Mouse (Mus musculus): ENCODE results near the gene Slc9a4. TPM values are rescaled to one million over a fixed set of nuclear protein-coding genes. Genes with fewer than 3 reads are reported as not detected.
"Not testable (repeated sequence)": the region's sequence is repeated elsewhere in the genome, so short reads cannot be mapped to it uniquely, and the experiment has no call there.

Slc9a4 gene
- total and polyA plus RNA-seq, 3 experiments = 0.05 to 0.18 TPM; not detected in 1

GRCm38 (mm10) chr1:40569374-40569773 lies 10.5 kb upstream of the Slc9a4 start:
- no peak overlapping the region for H3K4me3 ChIP-seq
- no peak overlapping the region for H3K9ac ChIP-seq (ENCODE audit: low read depth, low read length)
- no peaks in the 10 kb centered on the region for H3K36me3 ChIP-seq (ENCODE audit: control insufficient read depth, insufficient read depth, low read length)
- no peaks in the 10 kb centered on the region for H3K27me3 ChIP-seq (ENCODE audit: control insufficient read depth, insufficient read depth, low read length)
- intact Hi-C loops (cut with DNase I) = no loop called here
- H3K79me2 ChIP-seq (replicated peaks; ENCODE audit: control insufficient read depth, insufficient read depth, low read length) = no peaks in the 10 kb centered on the region
- H3K27ac ChIP-seq = no peak overlapping the region
- no peaks in the 10 kb centered on the region for H3K4me1 ChIP-seq (ENCODE audit: control insufficient read depth, insufficient read depth, low read length)
- TF ChIP-seq POLR2A (IDR thresholded peaks at IDR 0.05; ENCODE audit: insufficient read depth, low read depth, low read length) (no peak), CTCF (IDR thresholded peaks at IDR 0.05) (no peak), EP300 (IDR thresholded peaks at IDR 0.05; ENCODE audit: insufficient read depth, low read depth, low read length) (no peak)
- 46% methylated on average over 4 of the region's 4 CpGs for WGBS
- DNase-seq = no peak

DNA sequence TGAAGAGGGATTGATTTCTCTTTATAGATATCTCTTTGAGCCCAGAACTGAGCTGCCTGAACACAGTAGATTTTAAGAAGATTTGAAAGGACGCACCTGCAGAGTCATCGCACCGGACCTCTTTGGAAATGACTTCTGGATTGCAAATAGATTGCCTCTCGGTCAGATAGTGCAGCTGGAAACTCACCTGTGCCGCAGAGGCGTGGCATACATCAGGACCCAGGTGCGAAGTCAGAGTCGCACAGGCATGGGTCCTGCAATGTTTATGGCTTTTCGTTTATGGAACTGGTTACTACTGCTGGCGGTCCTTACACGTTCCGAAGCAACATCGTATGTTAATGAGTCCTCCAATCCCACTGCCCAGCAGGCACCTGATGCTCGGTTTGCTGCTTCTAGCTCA lies 388 bp downstream of the Slc9a4 start:
- H3K9ac ChIP-seq (ENCODE audit: low read depth, low read length) = no peak overlapping the region
- intact Hi-C loops (cut with DNase I) = no loop called here
- 69% methylated on average over 14 of the region's 14 CpGs for WGBS
- no peaks in the 10 kb centered on the region for H3K36me3 ChIP-seq (ENCODE audit: control insufficient read depth, insufficient read depth, low read length)
- no peak overlapping the region for H3K4me3 ChIP-seq
- H3K27ac ChIP-seq = no peak overlapping the region
- no peak for TF ChIP-seq EP300 (IDR thresholded peaks at IDR 0.05; ENCODE audit: insufficient read depth, low read depth, low read length)
- H3K4me1 ChIP-seq (ENCODE audit: control insufficient read depth, insufficient read depth, low read length) = no peaks in the 10 kb centered on the region
- H3K27me3 ChIP-seq (ENCODE audit: control insufficient read depth, insufficient read depth, low read length) = no peaks in the 10 kb centered on the region
- DNase-seq = no peak
- no peaks in the 10 kb centered on the region for H3K79me2 ChIP-seq (replicated peaks; ENCODE audit: control insufficient read depth, insufficient read depth, low read length)

DNA sequence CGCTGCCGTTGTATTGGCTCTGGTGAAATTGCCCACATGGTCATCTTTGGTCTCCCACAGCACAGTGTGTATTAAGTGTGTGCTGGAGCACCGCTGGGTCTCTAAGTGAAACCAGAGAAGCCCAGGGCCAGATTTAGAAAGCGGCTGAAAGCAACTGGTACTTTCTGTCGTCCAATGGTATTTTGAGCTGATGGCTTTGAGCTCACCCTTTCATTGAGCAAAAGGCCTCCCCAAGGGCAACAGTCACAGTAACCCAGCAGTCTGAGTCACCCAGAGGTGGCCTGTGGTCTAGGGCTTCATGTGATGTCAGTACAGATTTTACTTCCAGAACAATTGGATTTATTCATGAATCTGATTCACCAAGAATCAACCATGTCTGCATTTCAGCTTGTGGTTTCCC lies 6.9 kb downstream of the Slc9a4 start:
- no peak overlapping the region for H3K4me3 ChIP-seq
- H3K79me2 ChIP-seq (replicated peaks; ENCODE audit: control insufficient read depth, insufficient read depth, low read length) = no peaks in the 10 kb centered on the region
- 68% methylated on average over 5 of the region's 5 CpGs for WGBS
- DNase-seq = no peak
- intact Hi-C loops (cut with DNase I) = loop anchor here (5.0 kb wide), 1 partner anchor 181 kb away; no protein-coding TSS in a partner anchor
- no peaks in the 10 kb centered on the region for H3K36me3 ChIP-seq (ENCODE audit: control insufficient read depth, insufficient read depth, low read length)
- H3K27me3 ChIP-seq (ENCODE audit: control insufficient read depth, insufficient read depth, low read length) = no peaks in the 10 kb centered on the region
- H3K4me1 ChIP-seq (ENCODE audit: control insufficient read depth, insufficient read depth, low read length) = no peaks in the 10 kb centered on the region; the same call in 1 of the 2 replicates
- H3K27ac ChIP-seq = no peak overlapping the region
- TF ChIP-seq POLR2A (IDR thresholded peaks at IDR 0.05; ENCODE audit: insufficient read depth, low read depth, low read length) (no peak), CTCF (IDR thresholded peaks at IDR 0.05) (no peak), EP300 (IDR thresholded peaks at IDR 0.05; ENCODE audit: insufficient read depth, low read depth, low read length) (no peak)
- no peak overlapping the region for H3K9ac ChIP-seq (ENCODE audit: low read depth, low read length)

DNA sequence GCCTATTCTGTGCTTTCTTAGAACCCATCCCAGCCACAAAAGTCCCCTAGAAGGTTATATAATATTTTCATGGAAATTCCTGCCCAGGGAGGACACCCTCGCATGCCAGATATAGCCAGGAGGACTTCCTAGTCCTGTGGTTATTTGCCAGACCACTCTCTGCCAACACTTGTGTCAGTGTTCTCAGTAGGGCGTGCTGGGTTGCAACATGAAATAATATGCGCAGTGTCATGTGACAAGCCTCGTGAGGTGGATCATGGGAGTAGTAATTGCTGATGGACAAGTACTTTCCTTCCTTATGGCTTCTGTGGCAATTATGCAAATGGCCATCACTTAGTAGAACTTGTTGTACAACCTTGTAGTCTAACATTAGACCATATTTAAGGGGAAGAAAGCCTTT lies 11.1 kb downstream of the Slc9a4 start:
- DNase-seq = no peak
- no peaks in the 10 kb centered on the region for H3K27me3 ChIP-seq (ENCODE audit: control insufficient read depth, insufficient read depth, low read length)
- TF ChIP-seq EP300 (IDR thresholded peaks at IDR 0.05; ENCODE audit: insufficient read depth, low read depth, low read length) = no peak
- H3K9ac ChIP-seq (ENCODE audit: low read depth, low read length) = no peak overlapping the region
- no peaks in the 10 kb centered on the region for H3K79me2 ChIP-seq (replicated peaks; ENCODE audit: control insufficient read depth, insufficient read depth, low read length)
- no peak overlapping the region for H3K27ac ChIP-seq
- H3K4me3 ChIP-seq = no peak overlapping the region
- no peaks in the 10 kb centered on the region for H3K36me3 ChIP-seq (ENCODE audit: control insufficient read depth, insufficient read depth, low read length)
- no peaks in the 10 kb centered on the region; the same call in 1 of the 2 replicates for H3K4me1 ChIP-seq (ENCODE audit: control insufficient read depth, insufficient read depth, low read length)
- 80% methylated on average over 4 of the region's 4 CpGs for WGBS
- intact Hi-C loops (cut with DNase I) = no loop called here

GRCm38 (mm10) chr1:40597822-40598221 lies 17.9 kb downstream of the Slc9a4 start:
- Histone ChIP-seq H3K9ac (ENCODE audit: low read depth, low read length) (no peak overlapping the region), H3K27ac (no peak overlapping the region), H3K4me3 (no peak overlapping the region), H3K27me3 (ENCODE audit: control insufficient read depth, insufficient read depth, low read length) (no peaks in the 10 kb centered on the region), H3K36me3 (ENCODE audit: control insufficient read depth, insufficient read depth, low read length) (no peaks in the 10 kb centered on the region), H3K79me2 (replicated peaks; ENCODE audit: control insufficient read depth, insufficient read depth, low read length) (no peaks in the 10 kb centered on the region), H3K4me1 (ENCODE audit: control insufficient read depth, insufficient read depth, low read length) (no peaks in the 10 kb centered on the region)
- DNase-seq = no peak
- no peak for TF ChIP-seq CTCF (IDR thresholded peaks at IDR 0.05)
- TF ChIP-seq POLR2A (IDR thresholded peaks at IDR 0.05; ENCODE audit: insufficient read depth, low read depth, low read length) = no peak
- no peak for TF ChIP-seq EP300 (IDR thresholded peaks at IDR 0.05; ENCODE audit: insufficient read depth, low read depth, low read length)
- 63% methylated on average over 5 of the region's 5 CpGs for WGBS
- intact Hi-C loops (cut with DNase I) = no loop called here

GRCm38 (mm10) chr1:40599661-40600060 lies 19.8 kb downstream of the Slc9a4 start:
- H3K27me3 ChIP-seq (ENCODE audit: control insufficient read depth, insufficient read depth, low read length); H3K4me3 ChIP-seq; H3K9ac ChIP-seq (ENCODE audit: low read depth, low read length); intact Hi-C loops (cut with DNase I); H3K27ac ChIP-seq; H3K4me1 ChIP-seq (ENCODE audit: control insufficient read depth, insufficient read depth, low read length); DNase-seq; H3K36me3 ChIP-seq (ENCODE audit: control insufficient read depth, insufficient read depth, low read length); H3K79me2 ChIP-seq (replicated peaks; ENCODE audit: control insufficient read depth, insufficient read depth, low read length): not testable (repeated sequence)
- WGBS = 73% methylated on average over 9 of the region's 9 CpGs

Data from heart, adult 2 months (tissue).